In genomic region chr19:53019716-53020463, GRCm38 (mm10) we compare ENCODE assay signal across 9 mouse cellular contexts. TPM values are rescaled to one million over a fixed set of nuclear protein-coding genes. Genes with fewer than 3 reads are reported as not detected.
DNase-seq lines count a peak whose midpoint lies in the region; ATAC-seq and TF ChIP-seq lines count a peak whose summit lies in the region.
"Had no signal": no experiment of that assay in that cellular context is flagged by ENCODE, and none has a peak within 500 bp of the region (broad histone marks: within the 10 kb centered on the region; RNA-seq: fewer than 3 reads in every experiment).

No protein-coding gene starts in this region.

- H3K27me3 ChIP-seq in splenic B cell, adult 2 months (ENCODE audit: control insufficient read depth, insufficient read depth, low read length, poor library complexity, severe bottlenecking) = no peaks in the 10 kb centered on the region
- H3K27me3 ChIP-seq: limb, embryonic 15.5 days had no signal

- TF ChIP-seq CTCF in gastrocnemius, adult 2 months (IDR thresholded peaks at IDR 0.05) = peak; percentile 66

- H3K4me3 ChIP-seq in gastrocnemius, adult 2 months = peak overlapping the region; percentile 50
- H3K4me3 ChIP-seq: limb, embryonic 15.5 days had no signal

- peak; percentile 82 for ATAC-seq in megakaryocyte progenitor cell, adult 5-6 weeks (replicated peaks; ENCODE audit: poor library complexity)

- peaks cover 1% of the 10 kb centered on the region; the same call in 1 of the 2 replicates for H3K36me3 ChIP-seq in splenic B cell, adult 2 months (ENCODE audit: control insufficient read depth, insufficient read depth, low read length, poor library complexity, severe bottlenecking)

- intact Hi-C loops in gastrocnemius, adult 2 months (cut with DNase I) = no loop called here

- peak overlapping the region; percentile 78 for H3K27ac ChIP-seq in gastrocnemius, adult 2 months
- H3K27ac ChIP-seq: limb, embryonic 15.5 days had no signal

- peak; percentile 52 for DNase-seq in kidney, adult 9 months
- DNase-seq in kidney, adult 8-10 months = no peak
- DNase-seq in ES-CJ7 (ENCODE audit: low read depth, low spot score) = peak; percentile 83
- peak; percentile 58 for DNase-seq in cerebellum, adult 11-12 months
- peak; percentile 77 for DNase-seq in gastrocnemius, adult 2 months
- DNase-seq in layer of hippocampus, postnatal 10 days (ENCODE audit: low spot score in 2 of 2) = peak; percentile 80
- DNase-seq in splenic B cell, adult 2 months (ENCODE audit: low read depth, low spot score) = peak; percentile 89

RNA-seq across cellular contexts. Expression of gene Xpnpep1, which starts 20.1 kb away (rescaled TPM):
- 10 to 100 TPM; 41.9 to 48.9 TPM for total RNA-seq in gastrocnemius, adult 2 months (2021)
- 100 to 1,000 TPM; 127 to 128 TPM for total RNA-seq in layer of hippocampus, postnatal 10 days (2021)
- 55.6 and 57.3 TPM in 2 replicates for total RNA-seq in megakaryocyte progenitor cell, adult 5-6 weeks (2015)
- 46.9 and 62.8 TPM in 2 replicates for total RNA-seq in megakaryocyte progenitor cell, adult 5-6 weeks (2017)

Comparison
In these comparisons a context has a peak if more than half of its experiments do, and no peak if none do; other contexts are left out.
1. DNase-seq: peak in kidney, adult 9 months (single experiment), ES-CJ7 (single experiment), cerebellum, adult 11-12 months (single experiment), gastrocnemius, adult 2 months (single experiment), layer of hippocampus, postnatal 10 days (2 of 2) and splenic B cell, adult 2 months (single experiment); none in kidney, adult 8-10 months (0 of 2).